Mouse (Mus musculus) left cerebral cortex, adult 2 months (tissue): ENCODE results near the gene Rasgrf1. TPM values are rescaled to one million over a fixed set of nuclear protein-coding genes. Genes with fewer than 3 reads are reported as not detected.

Source experiments
- DNase-seq, 2 experiments: peaks; one replicate each; pipeline ENCODE4 v3.0.0; 2021 to 2022; ENCODE audit warnings: low spot score in 2 of 2, mixed read lengths in 1 of 2; ENCODE audit errors: extremely low spot score in 1 of 2
- H3K27ac ChIP-seq: fragments of 200-600 bp; 2 replicates; pipeline ENCODE4 v1.8.1; 2022
- H3K4me3 ChIP-seq: fragments of 200-600 bp; 2 replicates; pipeline ENCODE4 v1.8.1; 2022
- CTCF ChIP-seq: fragments of 200-600 bp; IDR thresholded peaks from 2 replicates; pipeline ENCODE4 v1.8.1; 2022; ENCODE audit warnings: antibody characterized with exemption, mild to moderate bottlenecking, moderate library complexity
- intact Hi-C: fragments of 180-260 bp; cut with DNase I; formaldehyde crosslinking; loops from one replicate; pipeline ENCODE4 v1.15.1; 2025
- total RNA-seq, 2 experiments: library from RNA; stranded (reverse); gene quantifications; 2 replicates each; pipeline ENCODE4 v1.2.3; 2021

Gene Rasgrf1
- total RNA-seq, 2 experiments from 2014 or later = 273 to 297 TPM

DNA sequence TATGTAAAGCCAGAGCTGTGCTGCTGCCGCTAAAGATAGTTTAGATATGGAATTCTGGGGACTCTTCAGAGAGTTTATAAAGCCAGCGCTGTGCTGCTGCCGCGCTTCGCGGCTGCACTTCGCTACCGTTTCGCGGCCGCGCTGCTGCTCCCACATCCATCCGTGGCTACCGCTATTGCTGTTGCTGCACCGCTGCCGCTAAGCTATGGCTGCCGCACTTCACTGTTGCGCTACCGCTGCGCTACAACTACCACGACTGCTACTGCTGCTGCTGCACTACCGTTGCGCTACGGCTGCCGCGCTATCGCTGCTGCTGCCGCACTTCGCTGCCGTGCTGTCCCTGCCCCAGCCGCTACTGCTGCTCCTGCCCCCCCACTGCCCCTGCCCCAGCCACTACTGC is 30.1 kb upstream of the Rasgrf1 start:
- TF ChIP-seq CTCF = no peak
- intact Hi-C loops = no loop called here
- Histone ChIP-seq H3K4me3 (no peak overlapping the region), H3K27ac (no peak overlapping the region)
- no peak for DNase-seq

- Histone ChIP-seq H3K4me3 (no peak overlapping the region), H3K27ac (no peak overlapping the region)
- no peak for DNase-seq
- TF ChIP-seq CTCF = no peak
- intact Hi-C loops = loop anchor here (10.0 kb wide), 1 partner anchor 1503 kb away; no protein-coding TSS in a partner anchor
These were observed 28.2 kb upstream of the Rasgrf1 start for GRCm38 (mm10) chr9:89881552-89881951.

GRCm38 (mm10) chr9:89882583-89882982 is 27.1 kb upstream of the Rasgrf1 start:
- Histone ChIP-seq H3K27ac (no peak overlapping the region), H3K4me3 (no peak overlapping the region)
- TF ChIP-seq CTCF = no peak
- intact Hi-C loops = loop anchor here (10.0 kb wide), 1 partner anchor 1502 kb away; no protein-coding TSS in a partner anchor
- no peak for DNase-seq

DNA sequence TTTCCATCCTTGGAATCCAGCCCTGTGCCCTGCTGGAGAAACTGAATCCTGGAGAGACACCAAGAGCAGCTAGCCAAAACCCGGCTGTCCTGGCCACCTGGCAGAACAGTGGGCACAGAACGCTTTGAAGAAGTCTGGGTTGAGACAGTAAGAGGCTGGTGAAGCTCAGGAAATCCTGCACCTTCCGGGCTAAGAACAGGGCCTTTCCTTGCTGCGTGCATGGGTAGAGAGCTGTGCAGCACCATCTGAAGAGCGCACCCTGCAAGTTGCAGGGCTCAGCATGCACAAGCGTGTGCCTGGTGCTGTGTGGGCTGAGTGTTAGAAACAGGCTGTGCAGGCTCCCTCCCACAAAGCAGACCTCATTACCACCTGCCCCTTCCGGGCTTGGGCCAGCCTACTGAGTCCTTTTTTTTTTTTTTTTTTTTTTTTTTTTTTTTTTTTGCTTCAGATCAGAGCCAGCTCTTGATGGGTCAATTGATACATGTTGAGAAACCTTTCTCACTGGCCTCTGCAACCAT is 23.9 kb upstream of the Rasgrf1 start:
- intact Hi-C loops = loop anchor here (5.0 to 10.0 kb wide), 2 partner anchors 43 to 1499 kb away; no protein-coding TSS in a partner anchor
- no peak overlapping the region for H3K27ac ChIP-seq
- no peak for DNase-seq
- peak; percentile 1 for TF ChIP-seq CTCF
- no peak overlapping the region for H3K4me3 ChIP-seq

DNA sequence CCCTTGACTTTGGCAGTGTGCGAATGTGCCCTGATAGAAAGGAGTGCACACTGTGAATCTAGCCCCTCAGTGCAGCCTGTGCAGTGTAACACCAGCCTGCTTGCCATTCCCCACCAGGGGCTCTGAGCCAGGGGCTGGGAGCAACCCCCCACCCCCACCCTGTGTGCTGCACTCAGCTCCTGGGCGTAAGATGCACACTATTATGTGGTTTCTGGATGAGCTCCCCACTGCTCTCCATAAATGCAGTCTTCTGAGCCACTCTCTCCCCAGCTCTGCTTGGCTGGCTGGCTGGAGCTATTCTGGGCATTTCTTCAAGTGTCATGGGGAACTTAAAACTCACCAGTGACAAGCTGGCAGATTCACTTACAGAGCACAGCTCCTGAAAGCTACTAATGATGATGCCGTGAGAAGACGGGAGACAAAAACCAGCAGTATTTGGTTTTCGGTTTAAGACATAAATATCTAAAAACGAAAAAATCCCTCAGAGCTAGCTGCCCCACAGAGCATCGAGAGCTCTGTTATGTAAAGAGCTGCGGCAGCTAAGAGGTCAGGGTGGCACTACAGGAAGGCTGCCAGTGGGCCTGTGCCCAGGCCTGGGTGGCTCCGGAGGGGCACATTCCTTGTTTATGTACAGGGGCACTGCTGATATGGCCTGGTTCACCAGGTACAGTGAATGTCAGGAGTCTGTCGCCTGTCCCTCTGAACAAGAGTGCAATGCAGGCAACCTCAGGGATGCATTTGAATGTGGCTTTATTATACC is 18.0 kb upstream of the Rasgrf1 start:
- DNase-seq = no peak
- Histone ChIP-seq H3K4me3 (no peak overlapping the region), H3K27ac (peak overlapping the region; percentile 79)
- no peak for TF ChIP-seq CTCF
- intact Hi-C loops = no loop called here

- no peak for TF ChIP-seq CTCF
- intact Hi-C loops = no loop called here
These were observed 17.0 kb upstream of the Rasgrf1 start for GRCm38 (mm10) chr9:89892540-89893188.

DNA sequence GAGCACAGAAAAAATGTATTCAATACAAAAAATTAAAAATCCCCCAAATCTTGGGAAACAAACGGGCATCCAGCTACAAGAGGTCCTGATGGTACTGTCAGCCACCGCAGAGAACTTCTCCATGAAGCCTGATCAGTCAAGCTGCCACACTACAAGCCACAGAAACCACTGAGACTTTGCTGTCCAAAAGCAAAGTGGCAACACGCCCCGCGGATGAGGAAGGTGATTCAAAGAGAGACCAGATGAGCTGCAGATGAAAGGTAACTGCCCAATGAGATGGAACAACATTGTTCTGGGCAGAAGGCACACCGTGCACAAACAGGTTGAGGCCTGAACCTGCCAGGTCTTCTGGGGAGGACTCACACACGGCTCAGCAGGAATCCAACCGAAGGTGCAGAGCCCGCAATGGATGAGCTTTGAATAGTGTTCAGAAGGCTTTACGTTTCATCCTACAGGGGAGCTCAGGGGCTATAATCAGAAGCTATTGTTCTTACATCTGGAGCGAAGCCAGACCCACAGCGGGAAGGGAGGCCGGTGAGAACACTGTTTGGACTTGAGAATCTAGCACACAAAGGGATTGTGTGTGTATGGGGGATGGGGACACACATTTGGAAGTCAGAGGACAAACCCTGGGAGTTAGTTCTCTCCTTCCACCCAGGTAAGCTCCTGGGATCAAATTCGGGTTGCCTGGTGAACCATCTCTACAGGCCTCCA is 9.4 kb upstream of the Rasgrf1 start:
- Histone ChIP-seq H3K27ac (no peak overlapping the region), H3K4me3 (no peak overlapping the region)
- no peak for TF ChIP-seq CTCF
- intact Hi-C loops = no loop called here
- DNase-seq = no peak

More at GRCm38 (mm10) chr9:89892540-89893188, 17.0 kb upstream of the Rasgrf1 start:
- H3K27ac ChIP-seq = no peak overlapping the region; the same call in 1 of the 2 replicates
- no peak overlapping the region for H3K4me3 ChIP-seq
- DNase-seq = no peak

- TF ChIP-seq CTCF = no peak
- intact Hi-C loops = no loop called here
- H3K27ac ChIP-seq = no peak overlapping the region
- H3K4me3 ChIP-seq = no peak overlapping the region
- DNase-seq = no peak
These were observed 8.5 kb upstream of the Rasgrf1 start for GRCm38 (mm10) chr9:89901184-89901583.

- TF ChIP-seq CTCF = no peak
- intact Hi-C loops = no loop called here
- DNase-seq = no peak
These were observed 6.9 kb upstream of the Rasgrf1 start for GRCm38 (mm10) chr9:89902813-89903212.

GRCm38 (mm10) chr9:89906645-89907044 is 3.1 kb upstream of the Rasgrf1 start:
- no peak for TF ChIP-seq CTCF
- no peak overlapping the region for H3K4me3 ChIP-seq
- no peak for DNase-seq
- intact Hi-C loops = no loop called here
- H3K27ac ChIP-seq = no peak overlapping the region

More at GRCm38 (mm10) chr9:89902813-89903212, 6.9 kb upstream of the Rasgrf1 start:
- H3K4me3 ChIP-seq = no peak overlapping the region
- no peak overlapping the region for H3K27ac ChIP-seq

DNA sequence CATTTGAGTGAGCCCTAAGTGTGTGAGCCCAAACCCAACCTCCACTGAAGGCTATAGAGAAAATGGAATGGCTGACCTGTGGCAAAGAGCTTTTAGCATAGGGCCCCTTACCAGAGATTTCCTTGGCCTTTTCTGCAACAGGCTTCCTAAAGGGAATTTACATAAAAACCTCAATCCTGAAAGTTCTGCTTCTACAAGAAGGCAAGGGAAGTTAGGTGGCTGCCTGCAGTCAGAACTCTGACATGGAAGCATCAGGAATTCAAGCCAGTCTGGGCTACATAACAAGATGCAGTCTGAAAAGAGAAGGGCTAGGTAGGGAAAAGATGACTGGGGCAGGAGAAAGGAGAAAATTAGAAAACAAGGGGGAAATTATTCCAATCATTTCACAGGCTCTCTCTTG is 1.8 kb upstream of the Rasgrf1 start:
- intact Hi-C loops = loop anchor here (2.0 kb wide), 2 partner anchors 65 to 81 kb away; no protein-coding TSS in a partner anchor
- TF ChIP-seq CTCF = no peak
- Histone ChIP-seq H3K27ac (no peak overlapping the region), H3K4me3 (no peak overlapping the region)
- no peak for DNase-seq
